Comparison of ENCODE assay signal across 8 mouse cellular contexts in genomic region chr16:3909118-3909517, GRCm38 (mm10). TPM values are rescaled to one million over a fixed set of nuclear protein-coding genes. Genes with fewer than 3 reads are reported as not detected.
DNase-seq lines count a peak whose midpoint lies in the region; ATAC-seq and TF ChIP-seq lines count a peak whose summit lies in the region.

No protein-coding gene starts in this region.

- H3K4me3 ChIP-seq in layer of hippocampus, adult 2 months = peak overlapping the region; percentile 85
- peak overlapping the region; percentile 59 for H3K4me3 ChIP-seq in intestine, embryonic 14.5 days (ENCODE audit: low read depth, low read length)
- H3K4me3 ChIP-seq in neural tube, embryonic 12.5 days = peak overlapping the region; percentile 57

- ATAC-seq in intestine, embryonic 14.5 days (replicated peaks; ENCODE audit: low FRiP score, low TSS enrichment, low read depth) = no peak; the same call in 1 of the 2 replicates
- ATAC-seq in neural tube, embryonic 12.5 days (ENCODE audit: low FRiP score, low read depth) = no peak; the same call in 1 of the 2 replicates
- ATAC-seq in granulocyte monocyte progenitor cell, adult 5-6 weeks (replicated peaks; ENCODE audit: poor library complexity, severe bottlenecking) = no peak

- 0 out of 2 replicates have a peak, but pooled peaks cover 5% of the 10 kb centered on the region for H3K4me1 ChIP-seq in intestine, embryonic 14.5 days (replicated peaks; ENCODE audit: control insufficient read depth, insufficient read depth, low read length)
- H3K4me1 ChIP-seq in neural tube, embryonic 12.5 days = peaks cover 7% of the 10 kb centered on the region

- 6% methylated on average over 20 of the region's 20 CpGs for WGBS in intestine, embryonic 14.5 days
- WGBS in neural tube, embryonic 12.5 days = 10% methylated on average over 20 of the region's 20 CpGs

- peak overlapping the region; percentile 65 for H3K9ac ChIP-seq in intestine, embryonic 14.5 days (ENCODE audit: low read length)
- H3K9ac ChIP-seq in neural tube, embryonic 12.5 days = peak overlapping the region; percentile 56

- no peak for DNase-seq in layer of hippocampus, adult 2 months (ENCODE audit: low spot score in 2 of 2)
- no peak for DNase-seq in layer of hippocampus, adult 18-20 months (ENCODE audit: low spot score in 2 of 2)
- peak; percentile 37 for DNase-seq in c-Kit-positive CD71-positive TER-119-positive erythroid progenitor cells, embryonic 14.5 days (ENCODE audit: low spot score)
- no peak for DNase-seq in intestine, embryonic 14.5 days (ENCODE audit: low spot score)
- no peak for DNase-seq in thymus, postnatal 0 days (ENCODE audit: low spot score)
- DNase-seq in right cerebral cortex, adult 2 months (ENCODE audit: low spot score in 2 of 2) = no peak

- H3K27ac ChIP-seq in layer of hippocampus, adult 2 months = peak overlapping the region; percentile 93
- H3K27ac ChIP-seq in intestine, embryonic 14.5 days (ENCODE audit: low read depth) = no peak overlapping the region
- H3K27ac ChIP-seq in neural tube, embryonic 12.5 days = no peak overlapping the region

- TF ChIP-seq CTCF in layer of hippocampus, adult 2 months (conservative IDR thresholded peaks at IDR 0.05) = no peak

- H3K27me3 ChIP-seq in intestine, embryonic 14.5 days (replicated peaks; ENCODE audit: control insufficient read depth, insufficient read depth, low read length) = no peaks in the 10 kb centered on the region
- no peaks in the 10 kb centered on the region for H3K27me3 ChIP-seq in neural tube, embryonic 12.5 days (replicated peaks)

- no peaks in the 10 kb centered on the region for H3K9me3 ChIP-seq in intestine, embryonic 14.5 days (ENCODE audit: control insufficient read depth, low read length)
- no peaks in the 10 kb centered on the region for H3K9me3 ChIP-seq in neural tube, embryonic 12.5 days

- H3K4me2 ChIP-seq in intestine, embryonic 14.5 days (ENCODE audit: low read length) = peak overlapping the region; percentile 62
- H3K4me2 ChIP-seq in neural tube, embryonic 12.5 days (replicated peaks) = peak overlapping the region; percentile 86

- H3K36me3 ChIP-seq in intestine, embryonic 14.5 days (ENCODE audit: control insufficient read depth, insufficient read depth, low read length) = peaks cover 37% of the 10 kb centered on the region
- peaks cover 29% of the 10 kb centered on the region for H3K36me3 ChIP-seq in neural tube, embryonic 12.5 days

RNA-seq across cellular contexts. Expression of gene Cluap1, which starts 0.5 kb away (rescaled TPM):
- total RNA-seq in layer of hippocampus, adult 2 months (2021) = 10 to 100 TPM; 32.7 to 37.9 TPM
- 10 to 100 TPM; 28.5 to 31.6 TPM for total RNA-seq in layer of hippocampus, adult 18-20 months (2021)
- 21.8 and 24.3 TPM in 2 replicates for polyA plus RNA-seq in intestine, embryonic 14.5 days (2014; fragmentation: Nextera tagmentation; extraction: Ambion mirVana)
- polyA plus RNA-seq in neural tube, embryonic 12.5 days (2016; fragmentation: Nextera tagmentation; extraction: Ambion mirVana) = 23.8 TPM in 2 replicates
- 23.1 and 23.8 TPM in 2 replicates for total RNA-seq in granulocyte monocyte progenitor cell, adult 5-6 weeks (2014; fragmentation: Nextera tagmentation)
- total RNA-seq in granulocyte monocyte progenitor cell, adult 5-6 weeks (2017) = 41.5 and 45.6 TPM in 2 replicates
- 28.9 and 36.6 TPM in 2 replicates for polyA plus RNA-seq in thymus, postnatal 0 days (2015; fragmentation: Nextera tagmentation; extraction: Ambion mirVana)

RNA-seq across cellular contexts. Expression of gene 1700037C18Rik, which starts 0.6 kb away (rescaled TPM):
- total RNA-seq in layer of hippocampus, adult 2 months (2021) = 1 to 10 TPM; 4.2 to 4.7 TPM
- 1 to 10 TPM; 5.9 to 7.2 TPM for total RNA-seq in layer of hippocampus, adult 18-20 months (2021)
- polyA plus RNA-seq in intestine, embryonic 14.5 days (2014; fragmentation: Nextera tagmentation; extraction: Ambion mirVana) = 4.8 and 5.3 TPM in 2 replicates
- 6.3 and 7.9 TPM in 2 replicates for polyA plus RNA-seq in neural tube, embryonic 12.5 days (2016; fragmentation: Nextera tagmentation; extraction: Ambion mirVana)
- total RNA-seq in granulocyte monocyte progenitor cell, adult 5-6 weeks (2014; fragmentation: Nextera tagmentation) = 0.77 and 1.6 TPM in 2 replicates
- 0.69 and 6.2 TPM in 2 replicates for total RNA-seq in granulocyte monocyte progenitor cell, adult 5-6 weeks (2017)
- 9.1 and 10.0 TPM in 2 replicates for polyA plus RNA-seq in thymus, postnatal 0 days (2015; fragmentation: Nextera tagmentation; extraction: Ambion mirVana)

RNA-seq across cellular contexts. Expression of gene Gm20695, which starts 24.7 kb away (rescaled TPM):
- under 1 TPM in 1 of 2 experiments, not detected in 1; 0.91 TPM for total RNA-seq in layer of hippocampus, adult 2 months (2021)
- not detected for total RNA-seq in layer of hippocampus, adult 18-20 months (2021)
- polyA plus RNA-seq in intestine, embryonic 14.5 days (2014; fragmentation: Nextera tagmentation; extraction: Ambion mirVana) = 1.7 and 2.0 TPM in 2 replicates
- polyA plus RNA-seq in neural tube, embryonic 12.5 days (2016; fragmentation: Nextera tagmentation; extraction: Ambion mirVana) = 3.7 and 4.4 TPM in 2 replicates
- 1.3 and 7.0 TPM in 2 replicates for total RNA-seq in granulocyte monocyte progenitor cell, adult 5-6 weeks (2014; fragmentation: Nextera tagmentation)
- total RNA-seq in granulocyte monocyte progenitor cell, adult 5-6 weeks (2017) = 1.4 TPM in 1 of 2 replicates, not detected in the other
- 1.7 and 3.1 TPM in 2 replicates for polyA plus RNA-seq in thymus, postnatal 0 days (2015; fragmentation: Nextera tagmentation; extraction: Ambion mirVana)

RNA-seq across cellular contexts. Expression of gene Zfp597, which starts 24.8 kb away (rescaled TPM):
- total RNA-seq in layer of hippocampus, adult 2 months (2021) = 10 to 100 TPM; 21.3 to 23.0 TPM
- total RNA-seq in layer of hippocampus, adult 18-20 months (2021) = 10 to 100 TPM; 20.6 to 22.9 TPM
- polyA plus RNA-seq in intestine, embryonic 14.5 days (2014; fragmentation: Nextera tagmentation; extraction: Ambion mirVana) = 5.8 and 6.0 TPM in 2 replicates
- polyA plus RNA-seq in neural tube, embryonic 12.5 days (2016; fragmentation: Nextera tagmentation; extraction: Ambion mirVana) = 9.5 and 10.1 TPM in 2 replicates
- 9.9 and 10.0 TPM in 2 replicates for total RNA-seq in granulocyte monocyte progenitor cell, adult 5-6 weeks (2014; fragmentation: Nextera tagmentation)
- total RNA-seq in granulocyte monocyte progenitor cell, adult 5-6 weeks (2017) = 8.2 and 11.8 TPM in 2 replicates
- 5.7 and 7.1 TPM in 2 replicates for polyA plus RNA-seq in thymus, postnatal 0 days (2015; fragmentation: Nextera tagmentation; extraction: Ambion mirVana)

RNA-seq across cellular contexts. Expression of gene Naa60, which starts 36.9 kb away (rescaled TPM):
- total RNA-seq in layer of hippocampus, adult 2 months (2021) = 10 to 100 TPM; 89.3 to 95.2 TPM
- total RNA-seq in layer of hippocampus, adult 18-20 months (2021) = 10 to 100 TPM; 86.7 to 91.4 TPM
- 46.9 and 47.3 TPM in 2 replicates for polyA plus RNA-seq in intestine, embryonic 14.5 days (2014; fragmentation: Nextera tagmentation; extraction: Ambion mirVana)
- polyA plus RNA-seq in neural tube, embryonic 12.5 days (2016; fragmentation: Nextera tagmentation; extraction: Ambion mirVana) = 61.3 and 68.9 TPM in 2 replicates
- 72.5 and 101 TPM in 2 replicates for total RNA-seq in granulocyte monocyte progenitor cell, adult 5-6 weeks (2014; fragmentation: Nextera tagmentation)
- 33.9 and 34.1 TPM in 2 replicates for total RNA-seq in granulocyte monocyte progenitor cell, adult 5-6 weeks (2017)
- 45.9 and 48.6 TPM in 2 replicates for polyA plus RNA-seq in thymus, postnatal 0 days (2015; fragmentation: Nextera tagmentation; extraction: Ambion mirVana)
